Mouse (Mus musculus) skeletal muscle tissue, adult 2 months (tissue): Measurements from ENCODE around the gene Bmf.

Experiments used
- DNase-seq: peaks from one replicate; pipeline ENCODE4 v3.0.0-alpha.2; 2012; ENCODE audit warnings: low read depth, low spot score

Bmf gene

DNA sequence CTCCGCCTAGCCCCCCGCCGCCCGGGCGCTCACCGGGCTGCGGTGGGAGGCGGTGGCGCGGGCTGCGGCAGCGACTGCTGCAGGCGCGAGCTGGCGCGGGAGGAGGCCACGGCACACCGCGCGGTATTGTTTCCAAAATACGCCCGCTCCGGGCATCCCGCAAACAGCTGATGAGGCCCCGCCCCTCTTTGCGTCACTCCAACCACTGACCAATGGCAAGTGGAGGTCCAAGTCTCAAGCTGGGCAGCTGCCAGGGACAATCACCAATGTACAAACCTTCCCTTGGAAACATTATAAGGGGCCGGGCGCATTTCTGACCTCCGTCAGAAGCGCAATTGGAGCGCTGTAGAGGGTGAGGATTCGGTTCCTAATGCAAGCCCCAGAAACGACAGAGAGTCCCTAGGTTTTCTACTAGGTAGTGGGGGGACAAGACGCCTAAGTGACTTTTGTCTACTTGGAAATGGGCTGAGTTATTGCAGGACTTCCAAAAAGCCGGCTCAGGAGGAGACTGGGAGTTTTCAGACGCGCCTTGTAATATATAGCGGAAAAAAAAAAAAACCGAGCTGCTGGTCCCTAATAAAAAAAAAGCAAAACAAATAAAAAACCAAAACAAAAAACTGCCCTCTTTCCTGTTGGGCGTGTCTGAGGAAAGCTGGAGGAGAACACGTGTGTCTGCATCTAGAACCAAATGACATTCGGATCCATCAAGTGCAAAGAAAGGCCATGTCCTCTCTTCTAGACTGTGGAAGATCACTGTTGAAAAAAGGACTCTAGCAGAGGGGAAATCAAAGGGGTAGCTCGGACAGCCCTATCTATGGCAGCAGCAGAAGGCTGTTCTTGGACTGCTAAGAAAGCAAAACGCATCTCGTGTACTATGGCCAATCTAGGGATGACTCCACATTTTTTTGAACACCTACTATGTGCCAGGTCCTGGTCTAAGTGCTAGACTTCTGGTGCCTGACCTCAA lies at the start of gene Bmf:
Gene Bmf (minus strand): TSS at position 181 of the 967 bp plus-strand sequence.
- peak; percentile 98 for DNase-seq

DNA sequence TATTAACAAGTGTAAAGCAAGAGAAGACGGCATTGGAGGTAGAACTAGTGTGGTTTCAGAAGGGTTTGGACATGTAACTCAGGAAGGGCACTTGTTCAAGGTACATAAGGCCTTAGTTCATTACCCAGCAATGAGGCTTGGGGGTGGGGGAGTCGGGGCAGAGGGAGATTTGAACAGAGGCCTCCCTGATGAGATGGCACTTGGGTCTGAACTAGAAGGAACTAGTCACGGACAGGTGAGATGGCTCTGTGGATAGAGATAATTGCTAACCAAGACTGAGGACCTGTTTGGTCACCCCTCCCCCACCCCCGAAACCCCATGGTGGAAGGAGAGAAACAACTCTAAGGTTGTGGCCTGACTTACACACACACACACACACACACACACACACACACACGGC lies 49.6 kb upstream of the Bmf start:
- DNase-seq: no peak

DNA sequence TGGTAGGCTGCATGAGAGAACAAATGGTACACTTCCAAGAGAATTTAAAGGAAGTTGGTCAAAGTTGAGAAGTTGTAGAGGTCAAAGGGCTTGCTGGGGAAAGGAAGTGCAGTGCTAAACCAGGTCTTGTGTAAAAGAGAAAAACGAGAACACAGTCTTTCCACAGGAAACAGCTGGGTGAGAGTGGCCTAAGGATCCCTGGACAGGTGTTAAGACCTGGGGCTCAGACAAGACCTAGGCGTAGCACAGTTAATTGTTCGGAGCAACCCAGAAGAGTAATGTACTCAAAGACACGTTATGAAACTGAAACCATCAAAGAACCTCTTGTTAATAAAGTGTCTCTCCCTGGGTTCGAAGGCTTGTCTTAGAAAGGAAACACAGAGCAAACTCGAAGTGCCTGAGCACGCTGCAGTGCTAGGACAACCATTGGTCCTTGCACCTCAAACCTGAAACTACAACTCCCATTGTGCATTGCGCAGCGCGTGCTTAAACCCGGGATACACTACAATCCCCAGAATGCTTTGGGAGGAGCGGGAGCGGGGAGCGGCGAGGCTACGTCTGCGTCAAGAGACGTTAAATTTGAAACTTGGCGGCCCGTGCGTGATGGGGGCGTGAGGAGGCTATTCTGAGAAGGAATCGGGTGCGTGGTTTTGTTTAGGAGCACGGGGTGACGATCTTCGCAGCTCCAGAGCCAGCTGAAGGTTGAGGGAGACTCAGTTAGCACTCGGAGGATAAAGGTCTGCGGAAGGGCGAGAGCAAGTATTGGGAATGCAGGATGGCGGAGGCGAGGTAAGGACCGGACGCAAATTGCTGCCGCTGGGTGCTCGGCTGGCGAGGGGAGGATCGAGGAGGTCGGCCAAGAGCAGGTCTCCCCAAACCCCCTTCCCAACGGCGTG lies 48.4 kb upstream of the Bmf start, which contains the start of gene Bub1b:
Gene Bub1b (plus strand): TSS at position 539 of the 896 bp plus-strand sequence.
- peak; percentile 84 for DNase-seq

DNA sequence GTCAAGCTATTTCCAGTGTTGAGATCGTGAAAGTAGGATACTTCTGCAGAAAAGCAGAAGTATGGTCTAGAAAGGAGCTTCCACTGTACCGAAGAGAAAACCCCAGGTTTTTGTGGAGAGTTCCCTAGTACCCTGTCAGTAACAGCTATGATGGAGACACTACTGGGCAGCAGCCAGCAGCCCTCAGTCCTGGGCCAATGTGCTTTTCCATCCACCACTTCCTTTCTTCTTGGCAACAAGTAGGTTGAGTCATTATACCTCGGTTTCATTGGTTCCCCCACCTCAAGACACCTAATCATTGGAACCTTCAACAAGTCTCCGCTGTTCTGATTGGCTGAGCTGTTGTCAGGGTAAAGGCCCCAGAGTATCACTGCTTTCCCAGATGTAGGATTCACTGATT lies 41.6 kb upstream of the Bmf start:
- DNase-seq: no peak

DNA sequence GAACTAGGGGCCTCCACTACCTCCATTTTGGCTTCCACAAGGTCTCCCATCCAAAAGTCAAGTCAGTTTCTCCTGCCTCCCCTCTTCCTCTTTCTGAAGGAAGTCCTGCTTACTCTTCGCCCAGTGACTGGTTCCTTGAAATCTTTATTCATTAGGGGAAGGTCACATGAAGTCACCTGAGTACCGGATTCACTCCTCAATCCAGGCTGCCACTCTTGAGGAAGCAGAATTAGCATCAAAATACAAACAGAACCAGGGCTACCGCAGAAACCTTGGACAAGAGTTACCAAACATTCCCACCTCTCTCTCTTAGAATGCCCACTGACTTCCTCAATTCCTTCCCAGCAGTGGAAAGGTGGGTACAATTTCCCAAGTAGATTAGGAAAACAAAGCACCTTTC lies 38.2 kb upstream of the Bmf start:
- no peak for DNase-seq

DNA sequence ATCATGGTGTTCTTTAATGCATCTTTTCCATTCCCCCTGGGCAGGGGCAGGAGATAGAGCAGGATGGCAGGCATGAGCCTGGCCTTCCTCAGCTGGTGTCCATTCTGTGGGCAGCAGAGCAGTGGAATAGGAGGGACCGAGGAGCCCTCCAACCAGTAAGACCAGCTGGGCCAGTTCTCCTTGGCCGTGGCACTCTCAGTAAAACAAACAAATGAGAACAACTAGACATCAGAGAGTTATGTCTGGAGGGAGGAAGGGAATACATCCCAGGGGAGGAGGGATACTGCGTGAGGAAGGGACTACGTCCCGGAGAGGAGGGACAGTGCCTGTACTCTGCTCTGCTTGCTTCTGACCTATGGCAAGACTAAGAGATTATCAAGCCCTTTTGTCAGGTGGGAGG lies 36.5 kb upstream of the Bmf start:
- DNase-seq: no peak

DNA sequence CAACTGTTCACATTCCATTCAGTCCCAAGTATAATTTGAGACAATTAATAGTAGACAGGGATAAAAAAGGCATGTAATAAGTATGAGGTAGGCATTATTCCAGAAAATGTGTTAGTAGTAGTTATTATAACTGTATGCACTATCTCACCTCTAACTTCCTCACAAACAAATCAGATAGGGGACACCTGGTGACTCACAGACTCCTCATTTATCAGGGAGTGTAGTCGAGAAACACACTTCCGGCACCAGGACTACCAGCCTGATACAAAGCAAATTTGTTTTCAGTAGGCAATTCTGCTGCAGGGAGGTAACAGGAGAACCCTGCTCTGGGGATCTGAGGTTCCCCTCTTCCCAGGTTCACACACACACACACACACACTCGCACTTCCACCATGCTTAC lies 23.6 kb upstream of the Bmf start:
- DNase-seq: no peak

DNA sequence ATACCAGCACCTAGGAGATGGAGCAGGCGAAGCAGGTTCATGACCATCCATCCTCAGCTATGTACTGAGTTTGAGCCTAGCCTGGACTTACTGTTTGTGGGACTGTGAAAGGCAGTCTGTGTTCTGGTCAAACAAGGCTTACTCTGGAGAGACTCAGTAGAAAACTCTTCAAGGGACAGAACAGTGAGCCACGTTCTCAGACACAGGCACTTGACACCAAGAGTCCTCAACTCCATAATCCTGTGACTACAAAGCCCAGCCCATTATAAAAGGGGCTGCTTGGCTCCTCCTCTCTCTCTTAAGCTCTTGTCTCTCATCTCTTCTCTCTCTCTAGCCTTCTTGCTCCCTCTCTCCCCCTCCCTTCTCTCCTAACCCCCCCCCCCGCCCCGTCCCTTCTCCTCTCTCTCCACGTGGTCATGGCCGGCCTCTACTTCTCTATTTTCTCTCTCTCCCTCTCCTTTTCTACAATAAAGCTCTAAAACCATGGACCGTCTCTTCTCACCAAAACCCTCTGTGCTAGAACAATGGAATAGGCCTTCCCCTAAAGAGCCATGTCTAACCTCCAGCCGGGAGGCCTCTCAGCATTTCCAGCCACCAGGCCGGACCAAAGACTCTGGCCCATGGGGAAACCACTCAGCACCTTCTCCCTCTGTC lies 22.8 kb upstream of the Bmf start:
- no peak for DNase-seq

DNA sequence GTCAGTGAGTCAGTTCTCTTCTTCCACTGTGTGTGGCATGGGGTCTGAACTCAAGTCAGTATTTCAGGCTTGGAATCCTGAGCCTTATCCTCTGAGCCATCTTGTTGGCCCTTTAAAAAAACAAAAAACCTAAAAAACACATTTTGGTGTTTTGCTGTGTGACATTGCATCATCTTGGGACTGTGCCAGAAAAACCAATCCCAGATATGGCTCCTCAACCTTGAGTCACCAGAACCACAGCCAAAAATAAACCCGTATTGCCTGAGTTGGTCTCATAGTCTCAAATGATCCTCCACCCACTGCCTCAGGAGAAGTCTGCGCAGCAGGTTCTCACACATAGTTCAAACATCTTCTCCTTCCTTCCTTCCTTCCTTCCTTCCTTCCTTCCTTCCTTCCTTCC lies 21.5 kb upstream of the Bmf start:
- no peak for DNase-seq

DNA sequence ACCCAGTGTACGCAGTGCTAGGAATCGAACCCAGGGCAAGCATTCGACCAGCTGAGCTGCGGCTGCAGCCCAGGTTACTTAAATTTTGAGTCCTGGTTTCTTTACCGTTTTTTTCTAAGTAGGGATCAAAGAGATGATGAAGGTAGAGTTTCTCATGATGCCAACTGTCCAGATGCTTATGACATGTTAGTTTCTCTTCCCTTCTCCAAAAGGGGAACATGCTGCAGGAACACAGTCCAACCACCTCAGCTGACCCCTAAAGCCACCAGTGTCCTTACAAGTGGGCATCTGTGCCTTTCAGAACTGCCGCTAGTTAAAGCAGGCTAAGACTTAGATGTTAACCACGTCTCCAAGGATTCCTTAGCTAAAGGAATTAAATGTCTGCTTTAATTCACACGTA lies 17.7 kb upstream of the Bmf start:
- DNase-seq: no peak

DNA sequence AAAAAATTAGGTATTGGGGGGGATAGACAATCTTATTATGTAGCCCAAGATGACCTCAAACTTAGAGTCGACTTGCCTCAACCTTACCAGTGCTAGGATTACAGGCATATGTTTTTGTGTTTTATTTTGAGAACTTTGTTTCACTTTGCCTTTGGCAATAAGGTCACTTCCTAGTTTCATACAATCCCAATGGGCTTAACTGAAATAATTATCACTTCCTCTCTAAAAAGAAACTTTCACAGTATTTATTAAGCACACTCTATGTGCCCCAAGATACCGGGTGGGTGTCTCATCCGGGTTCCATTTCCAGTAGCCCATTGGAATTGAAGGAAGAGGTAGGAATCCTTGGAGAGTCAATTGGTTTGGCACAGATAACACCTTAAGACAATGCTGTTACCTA lies 12.9 kb upstream of the Bmf start:
- no peak for DNase-seq

DNA sequence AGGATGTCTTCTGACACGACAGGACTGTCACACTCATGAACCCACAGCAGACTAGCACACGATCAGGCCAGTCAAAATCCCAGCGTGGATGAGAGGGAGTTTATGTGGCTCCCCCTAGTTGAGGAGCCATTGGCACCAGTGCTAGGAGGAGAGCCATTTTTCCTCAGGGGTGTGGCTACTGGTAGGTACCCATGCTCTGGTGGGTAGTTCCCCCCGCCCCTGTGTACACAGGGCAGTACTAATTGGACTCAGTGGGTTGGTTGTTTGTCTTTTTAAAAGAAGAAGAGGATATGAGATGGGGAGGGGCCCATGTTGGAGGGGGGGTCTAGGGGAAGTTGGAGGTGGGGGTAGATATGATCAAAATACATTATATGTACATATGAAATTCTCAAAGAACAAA lies 12.5 kb upstream of the Bmf start:
- DNase-seq: no peak

DNA sequence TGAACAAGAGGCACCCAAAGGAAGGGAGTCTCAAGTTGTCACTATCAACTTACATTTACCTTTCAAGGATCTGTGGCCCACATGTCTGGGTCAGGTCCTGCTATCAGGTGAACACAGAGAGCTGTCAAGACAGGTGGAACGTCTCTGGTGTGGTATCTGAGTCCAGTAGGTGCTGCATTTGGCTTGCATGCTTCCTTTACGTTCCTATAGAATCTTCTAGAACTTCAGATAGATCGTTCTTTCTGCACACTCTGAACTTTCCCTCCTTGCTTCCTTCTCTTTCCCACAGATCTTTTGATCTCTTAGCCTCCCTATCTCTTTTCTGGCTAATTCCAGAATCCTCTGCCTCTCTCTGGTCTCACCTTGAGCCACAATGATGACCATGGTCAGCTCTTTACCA lies 8.9 kb upstream of the Bmf start:
- no peak for DNase-seq

DNA sequence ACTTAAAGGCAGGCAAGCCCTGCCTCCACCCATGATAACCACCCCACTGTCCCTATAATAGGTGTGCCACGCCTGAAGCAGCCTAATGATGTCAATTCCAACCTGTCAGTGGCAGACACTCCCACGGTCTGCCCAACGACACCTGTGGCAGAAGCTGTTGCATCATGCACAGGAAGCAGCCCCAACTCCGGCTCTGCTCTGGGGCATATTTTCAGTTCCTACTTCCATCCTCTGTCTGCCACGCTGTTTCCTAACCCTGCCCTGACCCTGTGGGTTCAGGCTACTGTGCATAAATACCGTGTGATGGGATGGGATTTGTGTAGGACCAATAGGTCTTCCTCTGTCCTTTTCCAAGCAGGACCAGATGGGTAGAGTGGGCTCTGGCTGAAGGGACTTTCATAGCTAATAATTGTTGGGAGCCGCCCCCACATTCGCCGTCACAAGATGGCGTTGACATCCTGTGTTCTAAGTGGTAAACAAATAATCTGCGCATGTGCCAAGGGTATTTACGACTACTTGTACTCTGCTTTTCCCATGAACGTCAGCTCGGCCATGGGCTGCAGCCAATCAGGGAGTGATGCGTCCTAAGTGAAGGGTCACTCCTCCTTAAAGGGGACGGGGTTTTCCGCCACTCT lies 5.0 kb upstream of the Bmf start:
- peak; percentile 55 for DNase-seq

DNA sequence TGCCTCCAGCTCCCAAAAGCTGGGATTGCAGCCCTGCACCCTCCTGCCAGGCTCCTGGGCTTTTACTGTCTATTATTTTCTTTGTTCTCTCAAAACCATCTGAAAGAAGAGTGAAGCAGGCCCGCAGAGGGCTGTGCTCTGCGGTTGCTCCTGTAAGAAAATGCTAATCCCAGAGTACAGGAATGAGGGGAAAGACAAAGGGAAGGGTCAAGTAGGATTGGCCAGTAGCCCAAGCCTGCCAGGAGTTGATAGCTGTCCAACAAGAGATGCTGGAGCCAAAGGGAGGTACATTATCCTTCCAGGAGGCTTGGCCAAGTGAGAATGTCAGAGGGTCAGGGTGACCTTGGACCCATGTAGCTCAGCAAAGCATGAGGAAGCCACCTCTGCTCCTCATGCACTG lies 2.1 kb upstream of the Bmf start:
- no peak for DNase-seq

DNA sequence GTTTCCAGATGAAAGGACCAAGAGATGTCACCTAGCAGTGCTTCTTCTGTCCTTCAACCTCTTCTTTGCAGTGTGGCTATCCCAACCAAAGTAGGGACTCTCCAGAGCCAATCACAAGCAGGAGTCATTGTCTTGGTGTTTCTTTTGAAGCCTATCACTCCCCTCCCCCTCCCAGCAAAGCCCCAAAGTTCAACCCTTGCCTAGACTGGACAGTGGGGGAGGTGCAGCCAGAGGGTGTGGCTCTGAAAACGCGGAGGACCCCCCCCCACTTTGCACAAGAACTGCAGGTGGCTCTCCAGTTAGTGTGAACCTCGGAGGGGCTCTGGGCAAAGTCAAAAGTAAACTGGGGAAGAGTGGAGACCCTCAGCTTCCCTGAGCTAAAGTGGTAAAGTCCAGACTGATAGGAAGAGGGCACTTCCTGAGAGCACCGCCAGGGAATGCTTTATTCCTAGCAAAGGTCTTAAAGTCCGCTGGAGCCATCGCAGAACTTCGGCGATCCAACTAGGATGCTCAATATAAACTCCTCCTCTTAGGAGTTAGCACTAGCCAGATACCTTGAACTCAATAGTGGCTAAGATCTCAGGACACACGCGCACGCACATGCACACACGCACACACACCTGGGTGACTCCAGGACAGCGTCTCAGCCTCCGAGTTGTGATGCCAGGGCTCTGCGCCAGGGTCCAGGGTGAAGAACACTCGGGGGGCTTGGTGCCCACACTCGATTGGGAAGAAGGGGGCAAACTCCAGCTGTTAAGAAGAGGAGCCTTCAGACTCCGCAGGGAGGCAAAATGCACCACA lies 866 bp downstream of the Bmf start:
- no peak for DNase-seq

DNA sequence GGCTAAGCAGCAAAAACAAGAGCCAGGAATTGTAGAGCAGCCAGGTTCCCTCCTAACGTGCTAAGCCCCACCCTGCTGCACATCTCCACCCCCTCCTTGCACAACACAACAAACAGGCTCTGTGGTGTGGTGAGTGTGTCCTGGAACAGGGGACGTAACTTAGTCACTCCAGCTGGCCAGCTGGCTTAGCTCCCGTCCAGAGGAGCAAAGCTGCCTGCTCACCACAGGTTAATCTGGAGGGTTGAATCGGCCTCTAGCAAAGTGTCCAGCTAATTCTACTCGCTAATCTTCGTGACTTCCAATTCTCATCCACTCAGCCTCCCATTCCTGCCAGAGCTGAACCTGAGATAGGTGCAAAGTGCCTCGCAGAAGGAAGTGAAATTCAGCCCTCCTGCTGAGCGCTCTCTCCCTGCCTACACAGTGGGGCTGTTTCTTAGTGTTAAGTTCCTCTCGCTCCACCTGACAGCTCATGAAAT lies 1.9 kb downstream of the Bmf start:
- DNase-seq: peak; percentile 70

DNA sequence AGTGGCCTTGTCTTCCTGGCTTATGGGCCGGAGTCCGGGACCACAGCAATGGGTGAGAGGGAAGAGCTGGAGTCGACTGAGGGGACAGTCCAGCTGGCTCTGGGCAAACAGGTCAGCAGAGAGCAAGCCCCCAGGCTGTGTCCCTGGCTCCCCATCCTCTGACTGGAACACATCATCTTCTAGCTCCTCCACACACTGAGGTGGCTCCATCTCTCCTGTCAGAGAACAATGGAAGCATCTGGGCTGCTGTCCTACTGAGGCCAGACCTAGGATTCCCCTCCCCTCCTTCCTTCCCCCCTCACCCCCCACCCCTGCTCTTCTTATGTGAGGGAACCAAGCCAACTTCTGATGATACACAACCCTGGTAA lies 2.7 kb downstream of the Bmf start:
- DNase-seq: no peak

DNA sequence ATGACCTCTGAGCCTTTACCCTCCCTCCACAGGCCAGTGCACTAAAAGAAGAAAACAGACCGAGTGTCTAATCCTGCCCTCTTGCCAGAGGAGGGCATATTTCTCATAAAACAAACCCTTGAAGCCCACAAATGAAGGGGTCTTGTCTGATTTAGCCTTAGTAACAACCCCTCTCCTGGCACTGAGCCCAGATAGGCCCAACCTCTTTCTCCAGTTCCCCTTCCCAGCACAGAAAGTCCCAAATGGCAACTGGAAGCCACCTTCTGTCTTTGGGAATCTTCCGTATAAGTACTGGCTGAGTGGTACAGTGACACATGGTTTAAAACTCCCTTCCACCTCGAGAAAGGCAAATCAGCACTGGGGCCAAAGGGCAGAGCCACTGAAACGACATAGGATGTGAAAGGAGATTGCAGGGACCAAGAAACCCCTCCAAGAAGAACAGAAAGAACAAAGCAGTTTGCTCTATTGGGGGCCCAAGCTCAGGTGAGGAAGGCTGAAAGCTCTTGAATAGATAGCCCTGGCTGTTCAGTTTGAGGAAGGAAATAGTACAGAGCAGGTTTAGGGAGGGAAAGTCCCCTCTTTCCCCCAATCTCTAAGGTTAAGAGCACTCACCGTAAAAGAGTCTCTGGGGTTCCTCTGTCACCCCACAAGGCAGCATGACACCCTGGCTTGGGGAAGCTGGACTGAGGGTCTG lies 3.2 kb downstream of the Bmf start:
- no peak for DNase-seq
